Mouse (Mus musculus) lung, embryonic 16.5 days (tissue): Measurements from ENCODE around the gene Rab3c. TPM values are rescaled to one million over a fixed set of nuclear protein-coding genes. Genes with fewer than 3 reads are reported as not detected.

Source experiments
- ATAC-seq: fragments of 200-750 bp; cut with Nextera tagmentation; 2 replicates; pipeline ENCODE4 v1.8.0; 2017; ENCODE audit warnings: low read depth, mild to moderate bottlenecking, moderate library complexity
- H3K27ac ChIP-seq: fragments of 300-500 bp; sonication (generic); 2 replicates; pipeline ENCODE4 v1.5.1; 2014; ENCODE audit warnings: mild to moderate bottlenecking, control low read depth, low read length
- H3K27me3 ChIP-seq: fragments of 300-500 bp; sonication (generic); 2 replicates; pipeline ENCODE4 v1.6.1; 2014; ENCODE audit warnings: low read depth, low read length, mixed read lengths; ENCODE audit not compliant: control insufficient read depth, insufficient read depth
- H3K36me3 ChIP-seq: fragments of 300-500 bp; sonication (generic); 2 replicates; pipeline ENCODE4 v1.6.1; 2014; ENCODE audit warnings: low read length; ENCODE audit not compliant: control insufficient read depth, insufficient read depth
- H3K4me1 ChIP-seq: fragments of 300-500 bp; sonication (generic); replicated peaks from 2 replicates; pipeline ENCODE4 v1.6.1; 2014; ENCODE audit warnings: low read length, mixed read lengths; ENCODE audit not compliant: control insufficient read depth, insufficient read depth
- H3K4me2 ChIP-seq: fragments of 300-500 bp; sonication (generic); 2 replicates; pipeline ENCODE4 v1.6.1; 2014; ENCODE audit warnings: low read depth, low read length, control low read depth
- H3K4me3 ChIP-seq: fragments of 300-500 bp; sonication (generic); 2 replicates; pipeline ENCODE4 v1.5.1; 2014; ENCODE audit warnings: mild to moderate bottlenecking, low read length, control low read depth
- H3K9ac ChIP-seq: fragments of 300-500 bp; sonication (generic); 2 replicates; pipeline ENCODE4 v1.6.1; 2014; ENCODE audit warnings: low read length, control low read depth
- H3K9me3 ChIP-seq: fragments of 300-500 bp; sonication (generic); 2 replicates; pipeline ENCODE4 v1.6.1; 2016; ENCODE audit warnings: low read length; ENCODE audit not compliant: control insufficient read depth
- WGBS: fragments of 180-500 bp; shearing (Covaris S2); extraction: QIAGEN DNeasy Blood & Tissue Kit; methylation state at CpG from one replicate; pipeline ENCODE4 v1.1.7; 2014; 5-methylcytosine and 5-hydroxymethylcytosine counted together
- polyA plus RNA-seq: library from polyadenylated mRNA; unstranded; fragments of >200 nt; fragmentation: Nextera tagmentation; extraction: Ambion mirVana; gene quantifications from 2 replicates; pipeline ENCODE4 v1.2.1, GENCODE M21; 2015

Rab3c gene
- polyA plus RNA-seq, 1 experiment from 2014 or later, result 2.4 TPM

DNA sequence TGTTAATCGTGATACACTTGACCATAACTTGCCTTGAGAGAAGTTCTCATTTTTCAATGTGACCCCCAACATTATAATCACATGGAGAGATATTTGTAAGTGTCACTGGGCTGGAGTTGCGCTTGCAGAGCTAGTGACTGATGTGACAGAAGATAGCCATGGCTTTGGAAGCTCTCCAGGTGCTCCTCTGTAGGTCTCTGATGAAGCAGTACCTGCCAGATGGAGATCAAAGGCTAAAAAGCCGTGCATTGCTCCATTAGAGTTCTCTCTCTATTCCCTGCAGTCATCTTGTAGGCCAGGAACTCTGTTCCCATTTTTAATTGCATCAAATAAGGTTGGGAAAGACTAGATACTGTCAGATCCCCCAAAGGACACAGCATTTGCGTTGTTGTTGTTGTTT is 112.2 kb downstream of the Rab3c start:
- WGBS, result 74% methylated on average over 4 of the region's 4 CpGs
- Histone ChIP-seq H3K4me2 (no peak overlapping the region), H3K4me3 (no peak overlapping the region), H3K27ac (no peak overlapping the region), H3K4me1 (no peaks in the 10 kb centered on the region), H3K9ac (no peak overlapping the region), H3K36me3 (no peaks in the 10 kb centered on the region), H3K27me3 (no peaks in the 10 kb centered on the region), H3K9me3 (no peaks in the 10 kb centered on the region)
- ATAC-seq, result no peak

DNA sequence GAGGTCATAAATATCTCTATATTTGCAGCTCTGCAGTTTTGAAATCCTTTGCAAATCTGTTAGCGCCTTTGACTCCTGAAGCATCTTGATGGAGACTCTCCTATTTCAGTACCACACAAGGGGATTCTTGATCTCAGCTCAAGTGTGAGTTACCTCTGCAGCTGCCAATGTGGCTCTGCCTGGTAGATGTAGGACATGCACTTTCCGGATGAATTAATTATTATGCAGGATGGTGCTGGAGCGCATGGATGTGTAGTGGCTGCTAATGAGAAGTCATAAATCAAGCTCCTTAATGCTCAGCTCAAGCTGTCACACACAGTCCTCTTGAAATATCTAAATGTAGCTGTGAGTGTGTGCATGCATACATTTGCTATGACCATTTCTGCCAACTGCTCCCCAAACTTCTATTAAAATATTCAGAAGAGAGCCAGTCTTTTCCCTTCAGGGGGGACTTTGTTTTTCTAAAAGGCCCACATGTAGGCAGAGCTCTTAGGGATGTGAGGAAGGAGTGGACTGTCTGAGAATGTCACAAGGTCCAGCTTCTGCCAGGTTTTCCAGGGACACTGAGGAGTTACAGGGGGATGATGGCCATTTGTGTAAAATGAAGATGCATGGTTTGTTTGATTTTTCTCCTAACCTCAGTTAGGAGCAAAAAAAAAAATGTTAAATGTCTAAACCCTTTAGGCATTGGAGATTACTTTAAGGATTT is 114.0 kb downstream of the Rab3c start:
- H3K27ac ChIP-seq, result no peak overlapping the region
- H3K36me3 ChIP-seq, result no peaks in the 10 kb centered on the region
- H3K4me1 ChIP-seq, result no peaks in the 10 kb centered on the region
- no peaks in the 10 kb centered on the region for H3K27me3 ChIP-seq
- H3K9ac ChIP-seq, result no peak overlapping the region
- H3K4me3 ChIP-seq, result no peak overlapping the region
- H3K4me2 ChIP-seq, result no peak overlapping the region
- no peaks in the 10 kb centered on the region for H3K9me3 ChIP-seq
- ATAC-seq, result no peak
- 75% methylated on average over 3 of the region's 3 CpGs for WGBS

DNA sequence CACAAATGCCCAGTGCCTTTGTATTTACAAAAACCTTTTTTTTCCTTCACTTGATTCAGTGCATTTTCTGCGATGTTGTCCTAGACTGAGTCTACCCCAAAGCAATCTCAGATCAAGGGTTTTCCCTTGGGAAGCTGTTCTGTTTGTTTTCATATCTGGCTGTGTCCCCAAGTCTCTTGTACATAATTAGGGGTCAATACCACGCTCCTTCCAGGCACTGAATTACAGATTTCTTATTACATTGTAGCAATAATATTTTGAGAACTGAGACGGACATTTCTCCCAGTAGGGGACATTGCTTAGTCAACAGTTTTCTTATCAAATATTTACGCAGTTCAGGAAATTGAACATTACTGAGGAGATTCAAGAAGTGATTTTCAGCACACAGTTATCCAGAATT is 120.8 kb downstream of the Rab3c start:
- Histone ChIP-seq H3K4me3 (no peak overlapping the region), H3K9ac (no peak overlapping the region), H3K27me3 (no peaks in the 10 kb centered on the region), H3K4me2 (no peak overlapping the region), H3K36me3 (no peaks in the 10 kb centered on the region), H3K9me3 (no peaks in the 10 kb centered on the region), H3K27ac (no peak overlapping the region), H3K4me1 (no peaks in the 10 kb centered on the region)
- WGBS, result 36% methylated on average over 4 of the region's 4 CpGs
- ATAC-seq, result no peak

DNA sequence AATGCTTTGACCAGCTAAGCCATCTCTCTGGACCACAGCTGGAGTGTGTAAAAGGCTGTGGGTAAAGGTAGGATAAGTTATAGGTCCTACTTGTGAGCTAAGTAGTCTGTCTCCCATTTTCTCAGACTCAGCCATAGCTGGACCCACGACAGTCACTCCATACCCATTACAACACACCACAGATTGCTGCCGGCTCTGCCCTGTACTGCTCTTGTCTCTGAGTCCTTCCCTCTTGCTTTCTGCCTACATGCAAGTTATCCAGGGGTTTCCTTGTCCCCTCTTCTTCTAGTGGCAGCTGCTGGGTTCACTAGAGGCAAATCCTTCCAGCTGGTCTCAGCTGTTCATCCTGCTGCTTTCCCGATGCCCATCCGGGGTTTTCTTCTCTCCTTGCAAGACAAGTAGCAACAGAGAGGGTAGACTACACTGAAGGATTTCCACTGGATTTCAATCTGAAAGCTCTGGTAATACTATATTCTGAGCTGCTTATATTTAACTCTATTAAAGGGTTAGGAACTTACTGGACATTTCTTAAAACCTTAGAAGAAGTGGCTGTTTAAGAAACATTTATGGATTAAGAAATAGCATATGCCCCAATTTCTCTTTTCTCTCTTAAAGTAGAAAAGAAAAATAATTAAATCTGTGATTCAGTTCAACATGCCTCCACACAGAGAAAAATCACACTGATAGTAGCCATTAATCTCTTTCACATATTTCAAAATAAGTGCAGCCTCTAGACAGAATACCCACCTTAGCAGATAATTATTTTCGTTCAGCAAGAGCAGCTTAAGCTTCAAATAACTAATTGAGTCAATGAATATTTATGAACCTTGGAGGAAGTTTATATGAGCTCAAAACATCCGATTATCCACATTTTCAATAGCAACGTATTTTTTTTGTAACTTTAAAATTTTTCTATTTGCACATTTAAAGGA is 121.9 kb downstream of the Rab3c start:
- Histone ChIP-seq H3K4me3 (no peak overlapping the region), H3K27ac (no peak overlapping the region), H3K9me3 (no peaks in the 10 kb centered on the region), H3K36me3 (no peaks in the 10 kb centered on the region), H3K27me3 (no peaks in the 10 kb centered on the region), H3K9ac (no peak overlapping the region), H3K4me1 (no peaks in the 10 kb centered on the region), H3K4me2 (no peak overlapping the region)
- ATAC-seq, result no peak
- WGBS, result 61% methylated on average over 7 of the region's 7 CpGs

DNA sequence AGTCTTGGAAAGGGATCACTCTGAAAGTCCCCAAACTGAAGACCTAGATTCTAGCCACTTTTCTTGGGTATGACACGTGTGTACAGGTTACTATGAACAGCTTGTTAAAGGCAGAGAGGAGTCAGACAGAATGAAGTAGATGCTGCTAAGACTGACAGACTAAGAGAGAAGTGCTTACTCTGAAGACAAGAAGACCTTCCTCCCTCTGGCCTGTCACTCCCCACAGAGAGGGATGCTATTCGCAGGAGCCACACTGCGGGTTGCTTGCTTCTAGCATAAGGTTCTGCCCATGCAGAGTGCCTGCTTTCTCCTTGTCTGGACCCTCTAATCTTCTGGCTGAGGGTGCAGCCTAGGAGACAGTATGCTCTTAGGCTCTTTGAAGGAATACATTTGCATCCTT is 135.3 kb downstream of the Rab3c start:
- no peak for ATAC-seq
- Histone ChIP-seq H3K4me2 (no peak overlapping the region), H3K27me3 (no peaks in the 10 kb centered on the region), H3K4me3 (no peak overlapping the region), H3K4me1 (peaks cover 7% of the 10 kb centered on the region; the same call in 1 of the 2 replicates), H3K27ac (no peak overlapping the region), H3K9ac (no peak overlapping the region), H3K36me3 (no peaks in the 10 kb centered on the region), H3K9me3 (no peaks in the 10 kb centered on the region)
- 51% methylated on average over 3 of the region's 3 CpGs for WGBS

DNA sequence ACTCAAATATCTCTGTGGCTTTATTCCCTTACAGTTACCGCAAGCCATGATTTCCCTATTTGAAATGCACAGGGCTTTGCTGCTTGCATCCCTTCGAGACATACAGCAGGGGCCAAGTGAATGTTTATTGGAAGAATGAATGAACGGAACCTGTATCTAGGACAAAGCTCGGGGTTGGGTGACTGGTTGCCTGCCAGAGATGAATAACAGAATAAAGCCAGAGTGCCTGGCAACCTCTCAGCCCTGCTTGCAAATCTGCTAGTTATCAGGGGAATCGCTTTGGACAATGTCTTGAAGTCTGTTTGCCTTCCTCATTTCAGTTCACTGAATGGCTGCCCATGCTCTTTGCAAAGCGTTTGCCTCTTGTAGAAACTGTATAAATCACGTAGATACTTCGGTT is 135.8 kb downstream of the Rab3c start:
- H3K27me3 ChIP-seq, result no peaks in the 10 kb centered on the region
- H3K9me3 ChIP-seq, result no peaks in the 10 kb centered on the region
- H3K36me3 ChIP-seq, result no peaks in the 10 kb centered on the region
- 39% methylated on average over 8 of the region's 8 CpGs for WGBS
- H3K4me2 ChIP-seq, result no peak overlapping the region
- ATAC-seq, result no peak
- no peak overlapping the region for H3K27ac ChIP-seq
- H3K9ac ChIP-seq, result no peak overlapping the region
- no peak overlapping the region for H3K4me3 ChIP-seq
- peaks cover 7% of the 10 kb centered on the region; the same call in 1 of the 2 replicates for H3K4me1 ChIP-seq

DNA sequence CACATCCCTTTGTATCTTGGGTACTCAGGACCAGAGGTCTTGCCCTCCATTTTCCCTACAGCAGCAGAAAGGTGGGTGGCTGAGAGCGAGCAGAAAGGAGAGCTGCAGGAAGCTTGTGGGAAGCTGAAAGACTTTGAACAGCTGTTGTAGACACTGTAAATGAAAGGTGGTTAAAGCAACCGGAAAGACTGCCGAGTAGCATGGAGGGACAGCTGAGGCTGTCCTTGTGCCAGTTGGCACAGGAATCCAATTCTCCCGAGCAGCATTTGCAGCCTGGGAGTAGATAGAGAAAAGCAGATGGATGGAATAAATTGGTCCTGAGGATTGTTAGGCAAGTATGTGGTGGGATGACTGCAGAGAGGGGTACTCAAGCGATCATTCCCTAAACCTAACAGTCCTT is 141.5 kb downstream of the Rab3c start:
- Histone ChIP-seq H3K9me3 (no peaks in the 10 kb centered on the region), H3K4me2 (no peak overlapping the region), H3K36me3 (no peaks in the 10 kb centered on the region), H3K27ac (no peak overlapping the region), H3K4me3 (no peak overlapping the region), H3K27me3 (no peaks in the 10 kb centered on the region), H3K4me1 (no peaks in the 10 kb centered on the region), H3K9ac (no peak overlapping the region)
- WGBS, result 54% methylated on average over 5 of the region's 5 CpGs
- no peak for ATAC-seq

DNA sequence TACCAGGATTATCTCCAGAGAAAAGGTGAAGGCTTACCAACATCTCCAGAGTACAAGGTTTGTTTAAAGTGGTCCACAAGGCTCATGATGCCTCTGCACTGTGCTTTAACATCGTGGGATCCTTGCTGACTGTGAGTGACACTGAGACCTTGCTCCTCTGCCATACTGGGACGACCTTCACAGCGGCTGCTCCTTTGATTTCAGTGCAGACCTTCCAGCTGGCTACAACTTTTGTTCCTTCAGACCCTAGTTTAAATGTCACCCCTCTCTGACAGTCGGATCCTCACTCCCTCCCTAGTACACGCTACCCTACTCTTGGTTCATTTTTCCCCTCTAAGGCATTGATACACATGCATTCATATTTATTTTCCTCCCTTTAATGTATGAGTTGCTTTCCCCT is 142.2 kb downstream of the Rab3c start:
- H3K9me3 ChIP-seq, result no peaks in the 10 kb centered on the region
- H3K36me3 ChIP-seq, result no peaks in the 10 kb centered on the region
- 44% methylated on average over 5 of the region's 5 CpGs for WGBS
- H3K4me3 ChIP-seq, result no peak overlapping the region
- ATAC-seq, result no peak
- H3K4me2 ChIP-seq, result no peak overlapping the region
- H3K27ac ChIP-seq, result no peak overlapping the region
- no peak overlapping the region for H3K9ac ChIP-seq
- no peaks in the 10 kb centered on the region for H3K27me3 ChIP-seq
- no peaks in the 10 kb centered on the region for H3K4me1 ChIP-seq

DNA sequence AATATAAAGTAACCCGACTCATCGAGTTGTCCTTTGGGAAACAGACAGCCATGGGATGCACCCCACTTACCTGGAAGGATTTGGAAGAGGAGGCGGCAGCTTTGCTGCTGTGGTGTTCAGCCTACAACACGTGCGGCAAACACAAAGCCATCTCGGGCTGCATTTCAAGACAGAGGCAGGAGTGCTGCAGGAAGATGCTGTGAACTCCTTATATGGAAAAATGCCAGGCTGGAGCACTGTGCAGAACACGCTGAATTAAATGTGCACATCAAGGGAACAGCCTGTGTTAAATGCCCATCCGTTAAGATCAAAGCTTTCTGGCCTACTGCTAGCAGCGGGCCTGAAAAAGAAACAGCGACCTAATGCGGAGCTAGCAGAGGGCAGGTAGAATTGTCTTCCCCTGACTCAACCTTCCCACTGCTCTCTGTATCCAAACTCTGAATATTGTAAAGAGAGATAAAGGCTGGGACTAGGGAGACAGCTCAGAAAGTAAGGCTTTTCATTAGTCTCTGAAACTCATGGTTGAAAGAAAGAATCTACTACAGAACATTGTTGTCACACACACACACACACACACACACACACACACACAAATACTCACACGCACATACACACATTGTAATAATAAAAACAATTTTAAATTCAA is 153.1 kb downstream of the Rab3c start:
- 64% methylated on average over 12 of the region's 12 CpGs for WGBS
- Histone ChIP-seq H3K9ac (no peak overlapping the region), H3K9me3 (no peaks in the 10 kb centered on the region), H3K4me2 (no peak overlapping the region), H3K27me3 (no peaks in the 10 kb centered on the region), H3K36me3 (no peaks in the 10 kb centered on the region), H3K4me3 (no peak overlapping the region), H3K4me1 (no peaks in the 10 kb centered on the region), H3K27ac (no peak overlapping the region)
- no peak for ATAC-seq
